Mouse (Mus musculus): Measurements from ENCODE around the gene Tnfrsf13b. TPM values are rescaled to one million over a fixed set of nuclear protein-coding genes. Genes with fewer than 3 reads are reported as not detected.

Tnfrsf13b gene
- polyA plus RNA-seq (2017; shearing (Covaris generic)), result 13.3 TPM

GRCm38 (mm10) chr11:61126606-61127355, at the start of gene Tnfrsf13b:
Gene Tnfrsf13b, plus strand, starts transcription at chr11:61126755.

GRCm38 (mm10) chr11:61174821-61175658, 48.5 kb downstream of the Tnfrsf13b start, which contains the start of gene Usp22:
Gene Usp22, minus strand, starts transcription at chr11:61175055.

Other genes with a start within 250 kb of the Tnfrsf13b start
- 56.7 TPM for gene Tmem11, start 247.5 kb upstream of the Tnfrsf13b start, polyA plus RNA-seq (2017; shearing (Covaris generic))
- gene Natd1, start 212.0 kb upstream of the Tnfrsf13b start, polyA plus RNA-seq (2017; shearing (Covaris generic)), result 6.5 TPM
- gene Map2k3, start 194.7 kb upstream of the Tnfrsf13b start, polyA plus RNA-seq (2017; shearing (Covaris generic)), result 56.8 TPM
- not detected for gene Kcnj12, start 104.2 kb upstream of the Tnfrsf13b start, polyA plus RNA-seq (2017; shearing (Covaris generic))
- gene Usp22, start 48.3 kb downstream of the Tnfrsf13b start, polyA plus RNA-seq (2017; shearing (Covaris generic)), result 110 TPM
- not detected for gene Aldh3a1, start 80.8 kb downstream of the Tnfrsf13b start, polyA plus RNA-seq (2017; shearing (Covaris generic))
- 37.6 TPM for gene Aldh3a2, start 140.7 kb downstream of the Tnfrsf13b start, polyA plus RNA-seq (2017; shearing (Covaris generic))
- not detected for gene Slc47a2, start 216.1 kb downstream of the Tnfrsf13b start, polyA plus RNA-seq (2017; shearing (Covaris generic))

Data from naive thymus-derived CD4-positive, alpha-beta T cell, adult 5 months (primary cell).